Mouse (Mus musculus) kidney, embryonic 14.5 days (tissue): Measurements from ENCODE around the gene Tmx4. TPM values are rescaled to one million over a fixed set of nuclear protein-coding genes. Genes with fewer than 3 reads are reported as not detected.

Experiments
- ATAC-seq: fragments of 200-750 bp; cut with Nextera tagmentation; 2 replicates; pipeline ENCODE4 v1.8.0; 2017; ENCODE audit warnings: moderate number of reproducible peaks, mild to moderate bottlenecking, moderate TSS enrichment, moderate library complexity; ENCODE audit not compliant: low FRiP score, low TSS enrichment
- H3K27ac ChIP-seq: fragments of 300-500 bp; sonication (generic); 2 replicates; pipeline ENCODE4 v1.5.1; 2014; ENCODE audit warnings: low read depth, mild to moderate bottlenecking, low read length, moderate library complexity, mixed read lengths
- H3K27me3 ChIP-seq: fragments of 300-500 bp; sonication (generic); 2 replicates; pipeline ENCODE4 v1.6.1; 2014; ENCODE audit warnings: mild to moderate bottlenecking, low read length; ENCODE audit not compliant: control insufficient read depth, insufficient read depth
- H3K36me3 ChIP-seq: fragments of 300-500 bp; sonication (generic); 2 replicates; pipeline ENCODE4 v1.6.1; 2014; ENCODE audit warnings: low read length, mixed read lengths; ENCODE audit not compliant: control insufficient read depth, insufficient read depth
- H3K4me1 ChIP-seq: fragments of 300-500 bp; sonication (generic); 2 replicates; pipeline ENCODE4 v1.6.1; 2014; ENCODE audit warnings: low read length, mixed read lengths; ENCODE audit not compliant: control insufficient read depth, insufficient read depth
- H3K4me2 ChIP-seq: fragments of 300-500 bp; sonication (generic); replicated peaks from 2 replicates; pipeline ENCODE4 v1.6.1; 2014; ENCODE audit warnings: low read depth, mild to moderate bottlenecking, low read length
- H3K4me3 ChIP-seq: fragments of 300-500 bp; sonication (generic); 2 replicates; pipeline ENCODE4 v1.5.1; 2014; ENCODE audit warnings: mild to moderate bottlenecking, low read length
- H3K9ac ChIP-seq: fragments of 300-500 bp; sonication (generic); 2 replicates; pipeline ENCODE4 v1.6.1; 2014; ENCODE audit warnings: low read depth, mild to moderate bottlenecking, low read length, moderate library complexity
- H3K9me3 ChIP-seq: fragments of 300-500 bp; sonication (generic); 2 replicates; pipeline ENCODE4 v1.6.1; 2016; ENCODE audit warnings: low read length; ENCODE audit not compliant: control insufficient read depth
- WGBS: fragments of 180-500 bp; shearing (Covaris S2); extraction: QIAGEN DNeasy Blood & Tissue Kit; methylation state at CpG from one replicate; pipeline ENCODE4 v1.1.7; 2014; 5-methylcytosine and 5-hydroxymethylcytosine counted together
- polyA plus RNA-seq: library from polyadenylated mRNA; unstranded; fragments of >200 nt; fragmentation: Nextera tagmentation; extraction: Ambion mirVana; gene quantifications from 2 replicates; pipeline ENCODE4 v1.2.1, GENCODE M21; 2014

Tmx4 gene
- polyA plus RNA-seq = 12.7 and 26.8 TPM in 2 replicates

GRCm38 (mm10) chr2:134643514-134644300 is at the start of gene Tmx4:
TSS of gene Tmx4 (minus strand) at chr2:134644145.
- Histone ChIP-seq H3K4me3 (peak within 1 kb of the TSS; percentile 78), H3K4me2 (peak within 1 kb of the TSS; percentile 43), H3K9ac (peak within 1 kb of the TSS; percentile 79), H3K27me3 (no peaks in the 10 kb centered on the region), H3K36me3 (peaks cover 2% of the 10 kb centered on the region; the same call in 1 of the 2 replicates), H3K4me1 (peaks cover 3% of the 10 kb centered on the region; the same call in 1 of the 2 replicates), H3K27ac (peak within 1 kb of the TSS; percentile 93), H3K9me3 (no peaks in the 10 kb centered on the region)
- under 1% methylated on average over 57 of the region's 57 CpGs for WGBS
- ATAC-seq = peak; percentile 100

- Histone ChIP-seq H3K27ac (no peak overlapping the region), H3K4me3 (no peak overlapping the region), H3K27me3 (no peaks in the 10 kb centered on the region), H3K36me3 (no peaks in the 10 kb centered on the region), H3K4me1 (no peaks in the 10 kb centered on the region), H3K9ac (no peak overlapping the region), H3K4me2 (no peak overlapping the region), H3K9me3 (no peaks in the 10 kb centered on the region)
- ATAC-seq = no peak
- 68% methylated on average over 1 of the region's 1 CpGs for WGBS
These were observed 48.2 kb upstream of the Tmx4 start for GRCm38 (mm10) chr2:134692125-134692524.

GRCm38 (mm10) chr2:134691055-134691454 is 47.1 kb upstream of the Tmx4 start:
- Histone ChIP-seq H3K36me3 (no peaks in the 10 kb centered on the region), H3K9me3 (no peaks in the 10 kb centered on the region), H3K4me2 (no peak overlapping the region), H3K27ac (no peak overlapping the region), H3K4me3 (no peak overlapping the region), H3K27me3 (no peaks in the 10 kb centered on the region), H3K9ac (no peak overlapping the region), H3K4me1 (no peaks in the 10 kb centered on the region)
- 90% methylated on average over 7 of the region's 7 CpGs for WGBS
- no peak for ATAC-seq

- no peaks in the 10 kb centered on the region for H3K27me3 ChIP-seq
- WGBS = 64% methylated on average over 3 of the region's 3 CpGs
- no peak for ATAC-seq
- H3K4me3 ChIP-seq = no peak overlapping the region
- H3K27ac ChIP-seq = no peak overlapping the region
- H3K4me2 ChIP-seq = no peak overlapping the region
- H3K9ac ChIP-seq = no peak overlapping the region
- H3K4me1 ChIP-seq = no peaks in the 10 kb centered on the region
- no peaks in the 10 kb centered on the region for H3K9me3 ChIP-seq
- H3K36me3 ChIP-seq = no peaks in the 10 kb centered on the region
These were observed 38.4 kb upstream of the Tmx4 start for GRCm38 (mm10) chr2:134682326-134682725.

GRCm38 (mm10) chr2:134681271-134681961 is 37.5 kb upstream of the Tmx4 start:
- no peaks in the 10 kb centered on the region for H3K27me3 ChIP-seq
- H3K9ac ChIP-seq = no peak overlapping the region
- H3K27ac ChIP-seq = no peak overlapping the region
- no peak overlapping the region for H3K4me2 ChIP-seq
- no peaks in the 10 kb centered on the region for H3K9me3 ChIP-seq
- peak; percentile 43; the same call in 1 of the 2 replicates for ATAC-seq
- H3K4me1 ChIP-seq = no peaks in the 10 kb centered on the region
- WGBS = 32% methylated on average over 9 of the region's 9 CpGs
- no peaks in the 10 kb centered on the region for H3K36me3 ChIP-seq
- no peak overlapping the region for H3K4me3 ChIP-seq

- Histone ChIP-seq H3K4me3 (no peak overlapping the region), H3K9ac (no peak overlapping the region), H3K27me3 (no peaks in the 10 kb centered on the region), H3K36me3 (no peaks in the 10 kb centered on the region), H3K4me2 (no peak overlapping the region), H3K4me1 (no peaks in the 10 kb centered on the region), H3K9me3 (no peaks in the 10 kb centered on the region), H3K27ac (no peak overlapping the region)
- 72% methylated on average over 3 of the region's 3 CpGs for WGBS
- ATAC-seq = no peak
These were observed 35.6 kb upstream of the Tmx4 start for GRCm38 (mm10) chr2:134679567-134679966.

GRCm38 (mm10) chr2:134675465-134675864 is 31.5 kb upstream of the Tmx4 start:
- Histone ChIP-seq H3K4me1 (no peaks in the 10 kb centered on the region), H3K4me3 (no peak overlapping the region), H3K9me3 (no peaks in the 10 kb centered on the region), H3K36me3 (no peaks in the 10 kb centered on the region), H3K9ac (no peak overlapping the region), H3K4me2 (no peak overlapping the region), H3K27me3 (no peaks in the 10 kb centered on the region), H3K27ac (no peak overlapping the region)
- 85% methylated on average over 1 of the region's 1 CpGs for WGBS
- ATAC-seq = no peak

GRCm38 (mm10) chr2:134673604-134674003 is 29.7 kb upstream of the Tmx4 start:
- Histone ChIP-seq H3K4me1 (no peaks in the 10 kb centered on the region), H3K9ac (no peak overlapping the region), H3K4me3 (no peak overlapping the region), H3K27ac (no peak overlapping the region), H3K36me3 (no peaks in the 10 kb centered on the region), H3K27me3 (no peaks in the 10 kb centered on the region), H3K9me3 (no peaks in the 10 kb centered on the region), H3K4me2 (no peak overlapping the region)
- no peak for ATAC-seq
- WGBS = 75% methylated on average over 5 of the region's 5 CpGs

- H3K4me3 ChIP-seq = no peak overlapping the region
- WGBS = 23% methylated on average over 4 of the region's 4 CpGs
- H3K9me3 ChIP-seq = no peaks in the 10 kb centered on the region
- no peaks in the 10 kb centered on the region for H3K36me3 ChIP-seq
- no peak overlapping the region for H3K4me2 ChIP-seq
- no peaks in the 10 kb centered on the region for H3K4me1 ChIP-seq
- no peak overlapping the region for H3K27ac ChIP-seq
- H3K9ac ChIP-seq = no peak overlapping the region
- no peaks in the 10 kb centered on the region for H3K27me3 ChIP-seq
- ATAC-seq = no peak
These were observed 12.5 kb upstream of the Tmx4 start for GRCm38 (mm10) chr2:134656477-134656876.
